Mouse (Mus musculus) retina, adult 2 months (tissue): ENCODE data around the gene Eif3f.

Experiments
- DNase-seq: peaks from one replicate; pipeline ENCODE4 v3.0.0-alpha.2; 2012; ENCODE audit warnings: low read depth, low spot score

The Eif3f gene

GRCm38 (mm10) chr7:108968201-108968600 is 34.0 kb downstream of the Eif3f start:
- DNase-seq = no peak

- no peak for DNase-seq
These were observed 38.1 kb downstream of the Eif3f start for GRCm38 (mm10) chr7:108972273-108972672.

DNA sequence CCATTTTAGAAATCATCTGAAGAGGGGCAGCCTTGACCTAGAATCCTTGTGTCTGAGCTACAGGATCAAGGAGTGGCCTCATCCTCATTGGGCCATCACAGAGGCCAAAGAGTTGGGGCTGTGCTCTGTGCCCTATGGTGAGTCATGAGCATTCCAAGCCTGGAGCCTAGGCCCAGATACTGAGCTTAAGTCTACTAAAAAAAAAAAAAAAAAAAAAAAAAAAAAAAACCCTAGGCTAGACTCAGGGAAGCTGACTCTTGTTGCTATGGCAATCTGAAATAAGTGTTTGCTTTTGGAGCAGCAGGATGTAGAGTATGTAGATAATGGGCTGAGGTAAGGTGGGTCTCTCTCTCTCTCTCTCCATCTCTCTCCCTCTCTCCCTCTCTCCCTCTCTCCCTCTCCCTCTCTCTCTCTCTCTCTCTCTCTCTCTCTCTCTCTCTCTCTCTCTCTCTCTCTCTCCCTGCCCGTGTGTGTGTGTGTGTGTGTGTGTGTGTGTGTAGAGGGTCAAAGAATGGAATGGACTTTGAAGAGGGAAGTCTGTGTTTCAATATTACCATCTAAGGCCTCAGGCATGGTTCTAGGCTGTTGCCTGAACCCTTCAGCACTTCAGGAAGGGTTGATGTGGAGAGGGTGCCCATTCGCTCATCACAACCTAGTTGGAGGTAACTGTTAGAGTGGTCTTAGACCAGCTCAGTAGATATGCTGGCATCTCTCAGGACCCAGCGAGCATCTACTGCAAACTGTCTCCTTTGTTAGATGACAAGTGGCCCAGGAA is 51.9 kb downstream of the Eif3f start:
- no peak for DNase-seq

GRCm38 (mm10) chr7:108991207-108991606 is 57.0 kb downstream of the Eif3f start:
- no peak for DNase-seq
